Mouse (Mus musculus): ENCODE data around the gene Kank2. TPM values are rescaled to one million over a fixed set of nuclear protein-coding genes. Genes with fewer than 3 reads are reported as not detected.

The Kank2 gene
- polyA plus RNA-seq, 1 experiment from 2014 or later: 20.0 TPM

Small RNAs within 50 kb of the gene (microRNA-seq; reads per million reads assigned to microRNA genes)
- 15.3 reads per million, percentile 30 among the genes with 10 or more reads in this experiment for gene Mir7083

Other genes starting within 250 kb of the Kank2 start
- gene Timm29, start 206.0 kb downstream of the Kank2 start, polyA plus RNA-seq (2015; fragmentation: Nextera tagmentation; extraction: Ambion mirVana): 26.1 and 29.8 TPM in 2 replicates
- 12.0 and 16.5 TPM in 2 replicates for gene Yipf2, start 205.9 kb downstream of the Kank2 start, polyA plus RNA-seq (2015; fragmentation: Nextera tagmentation; extraction: Ambion mirVana)
- gene Smarca4, start 182.6 kb downstream of the Kank2 start, polyA plus RNA-seq (2015; fragmentation: Nextera tagmentation; extraction: Ambion mirVana): 39.6 and 57.4 TPM in 2 replicates
- 12.9 and 25.0 TPM in 2 replicates for gene Ldlr, start 75.3 kb downstream of the Kank2 start, polyA plus RNA-seq (2015; fragmentation: Nextera tagmentation; extraction: Ambion mirVana)
- 69.6 and 88.1 TPM in 2 replicates for gene Spc24, start 38.4 kb downstream of the Kank2 start, polyA plus RNA-seq (2015; fragmentation: Nextera tagmentation; extraction: Ambion mirVana)
- gene Angptl8, start 36.8 kb upstream of the Kank2 start, polyA plus RNA-seq (2015; fragmentation: Nextera tagmentation; extraction: Ambion mirVana): 1.2 and 2.1 TPM in 2 replicates
- gene Dock6, start 53.9 kb upstream of the Kank2 start, polyA plus RNA-seq (2015; fragmentation: Nextera tagmentation; extraction: Ambion mirVana): 38.3 and 54.7 TPM in 2 replicates
- gene Rab3d, start 119.4 kb upstream of the Kank2 start, polyA plus RNA-seq (2015; fragmentation: Nextera tagmentation; extraction: Ambion mirVana): 9.7 and 15.6 TPM in 2 replicates
- gene Ccdc159, start 128.7 kb upstream of the Kank2 start, polyA plus RNA-seq (2015; fragmentation: Nextera tagmentation; extraction: Ambion mirVana): 2.7 and 3.5 TPM in 2 replicates
- gene Tmem205, start 128.8 kb upstream of the Kank2 start, polyA plus RNA-seq (2015; fragmentation: Nextera tagmentation; extraction: Ambion mirVana): 36.9 and 44.9 TPM in 2 replicates
- gene Plppr2, start 138.3 kb upstream of the Kank2 start, polyA plus RNA-seq (2015; fragmentation: Nextera tagmentation; extraction: Ambion mirVana): 3.2 and 5.7 TPM in 2 replicates
- gene Swsap1, start 157.0 kb upstream of the Kank2 start, polyA plus RNA-seq (2015; fragmentation: Nextera tagmentation; extraction: Ambion mirVana): 4.4 and 5.2 TPM in 2 replicates
- gene Epor, start 164.8 kb upstream of the Kank2 start, polyA plus RNA-seq (2015; fragmentation: Nextera tagmentation; extraction: Ambion mirVana): 2.9 and 4.7 TPM in 2 replicates
- 1.8 and 3.0 TPM in 2 replicates for gene Rgl3, start 190.7 kb upstream of the Kank2 start, polyA plus RNA-seq (2015; fragmentation: Nextera tagmentation; extraction: Ambion mirVana)
- gene Ccdc151, start 203.9 kb upstream of the Kank2 start, polyA plus RNA-seq (2015; fragmentation: Nextera tagmentation; extraction: Ambion mirVana): 0.35 and 0.77 TPM in 2 replicates
- 60.3 and 83.6 TPM in 2 replicates for gene Prkcsh, start 204.1 kb upstream of the Kank2 start, polyA plus RNA-seq (2015; fragmentation: Nextera tagmentation; extraction: Ambion mirVana)